Mouse (Mus musculus) urinary bladder, postnatal 10 days (tissue): ENCODE measurements at regions not wholly inside any gene's neighbourhood (a gene's known extent, or its start where the extent isn't known, plus 50 kb on each side); places are given as distances from the start of the nearest gene placed in this dataset.

ENCODE experiments used
- DNase-seq: peaks from one replicate; pipeline ENCODE4 v3.0.0; 2022; ENCODE audit warnings: low spot score

GRCm38 (mm10) chr19:56102454-56103080 lies 184.4 kb upstream of the Habp2 start:
- no peak for DNase-seq

GRCm38 (mm10) chr19:56105073-56105451 lies 181.9 kb upstream of the Habp2 start:
- DNase-seq: no peak

GRCm38 (mm10) chr19:56105452-56106091 lies 181.4 kb upstream of the Habp2 start:
- no peak for DNase-seq

GRCm38 (mm10) chr19:56108796-56109195 lies 178.1 kb upstream of the Habp2 start:
- no peak for DNase-seq

GRCm38 (mm10) chr19:56115552-56116284 lies 171.2 kb upstream of the Habp2 start:
- no peak for DNase-seq

GRCm38 (mm10) chr19:56116285-56116680 lies 170.7 kb upstream of the Habp2 start:
- no peak for DNase-seq

GRCm38 (mm10) chr19:56120723-56121122 lies 166.2 kb upstream of the Habp2 start:
- no peak for DNase-seq

GRCm38 (mm10) chr19:56122186-56122585 lies 164.8 kb upstream of the Habp2 start:
- no peak for DNase-seq

- no peak for DNase-seq
Measured at GRCm38 (mm10) chr19:56131556-56131955, 155.4 kb upstream of the Habp2 start.

- DNase-seq: no peak
Measured at GRCm38 (mm10) chr19:56132911-56133562, 153.9 kb upstream of the Habp2 start.

- no peak for DNase-seq
Measured at GRCm38 (mm10) chr19:56133565-56133964, 153.4 kb upstream of the Habp2 start.

- DNase-seq: peak; percentile 35
Measured at GRCm38 (mm10) chr19:56134081-56134818, 152.7 kb upstream of the Habp2 start.

GRCm38 (mm10) chr19:56135306-56135928 lies 151.5 kb upstream of the Habp2 start:
- DNase-seq: no peak

GRCm38 (mm10) chr19:56140540-56140939 lies 146.4 kb upstream of the Habp2 start:
- DNase-seq: no peak

GRCm38 (mm10) chr19:56144221-56144620 lies 142.7 kb upstream of the Habp2 start:
- DNase-seq: no peak

- DNase-seq: no peak
Measured at GRCm38 (mm10) chr19:56157120-56157519, 129.8 kb upstream of the Habp2 start.

- DNase-seq: no peak
Measured at GRCm38 (mm10) chr19:56162156-56162555, 124.8 kb upstream of the Habp2 start.

GRCm38 (mm10) chr19:56169133-56169997 lies 117.6 kb upstream of the Habp2 start:
- no peak for DNase-seq

GRCm38 (mm10) chr19:56169998-56170274 lies 117.0 kb upstream of the Habp2 start:
- no peak for DNase-seq

- DNase-seq: no peak
Measured at GRCm38 (mm10) chr19:56172454-56172853, 114.5 kb upstream of the Habp2 start.

- no peak for DNase-seq
Measured at GRCm38 (mm10) chr19:56176059-56176458, 110.9 kb upstream of the Habp2 start.
